Mouse (Mus musculus) v-Abl transformed pro-B cells (cell line): ENCODE data around the gene Thnsl2.

ENCODE experiments used
- in situ Hi-C, 2 experiments: fragments of 400-800 bp; cut with MboI; formaldehyde crosslinking; loops; one replicate each; pipeline ENCODE4 v1.15.1; 2025; ENCODE audit not compliant: unreplicated experiment in 2 of 2

The Thnsl2 gene

GRCm38 (mm10) chr6:71143894-71144455, at the start of gene Thnsl2:
Gene Thnsl2, minus strand, starts transcription at chr6:71144439.
- in situ Hi-C loops: loop anchor here in 1 of 2 experiments (10.0 kb wide), 1 partner anchor 261 kb away; no protein-coding TSS in a partner anchor

GRCm38 (mm10) chr6:71193151-71193740, 49.0 kb upstream of the Thnsl2 start:
- in situ Hi-C loops: no loop called here

GRCm38 (mm10) chr6:71190501-71190900, 46.3 kb upstream of the Thnsl2 start:
- in situ Hi-C loops: no loop called here

- in situ Hi-C loops: no loop called here
Observed at GRCm38 (mm10) chr6:71189578-71189977, 45.3 kb upstream of the Thnsl2 start.

GRCm38 (mm10) chr6:71184941-71185604, 40.8 kb upstream of the Thnsl2 start:
- in situ Hi-C loops: no loop called here

- in situ Hi-C loops: no loop called here
Observed at GRCm38 (mm10) chr6:71180596-71180995, 36.4 kb upstream of the Thnsl2 start.

GRCm38 (mm10) chr6:71172812-71173580, 28.8 kb upstream of the Thnsl2 start:
- in situ Hi-C loops: loop anchor here in 1 of 2 experiments (25.0 kb wide), 2 partner anchors 489 to 989 kb away; no protein-coding TSS in a partner anchor

- in situ Hi-C loops: loop anchor here (10.0 to 25.0 kb wide), 3 partner anchors 238 to 996 kb away; no protein-coding TSS in a partner anchor
Observed at GRCm38 (mm10) chr6:71166551-71167169, 22.4 kb upstream of the Thnsl2 start.

GRCm38 (mm10) chr6:71164394-71164793, 20.2 kb upstream of the Thnsl2 start:
- in situ Hi-C loops: loop anchor here (10.0 to 25.0 kb wide), 3 partner anchors 240 to 998 kb away; no protein-coding TSS in a partner anchor

GRCm38 (mm10) chr6:71162269-71162668, 18.0 kb upstream of the Thnsl2 start:
- in situ Hi-C loops: loop anchor here (10.0 to 25.0 kb wide), 3 partner anchors 243 to 1000 kb away; no protein-coding TSS in a partner anchor

GRCm38 (mm10) chr6:71161290-71161689, 17.1 kb upstream of the Thnsl2 start:
- in situ Hi-C loops: loop anchor here (10.0 to 25.0 kb wide), 3 partner anchors 244 to 1001 kb away; no protein-coding TSS in a partner anchor

- in situ Hi-C loops: loop anchor here (10.0 to 25.0 kb wide), 3 partner anchors 506 to 1088 kb away; no protein-coding TSS in a partner anchor
Observed at GRCm38 (mm10) chr6:71156674-71157326, 12.6 kb upstream of the Thnsl2 start.

- in situ Hi-C loops: loop anchor here (5.0 to 25.0 kb wide), 5 partner anchors 507 to 1090 kb away; no protein-coding TSS in a partner anchor
Observed at GRCm38 (mm10) chr6:71154861-71155260, 10.6 kb upstream of the Thnsl2 start.

- in situ Hi-C loops: loop anchor here (5.0 to 25.0 kb wide), 5 partner anchors 509 to 1091 kb away; no protein-coding TSS in a partner anchor
Observed at GRCm38 (mm10) chr6:71153486-71153885, 9.2 kb upstream of the Thnsl2 start.

- in situ Hi-C loops: loop anchor here (5.0 to 25.0 kb wide), 5 partner anchors 511 to 1094 kb away; no protein-coding TSS in a partner anchor
Observed at GRCm38 (mm10) chr6:71151098-71151497, 6.9 kb upstream of the Thnsl2 start.

- in situ Hi-C loops: loop anchor here in 1 of 2 experiments (5.0 to 10.0 kb wide), 2 partner anchors 255 to 658 kb away; no protein-coding TSS in a partner anchor
Observed at GRCm38 (mm10) chr6:71149534-71149933, 5.3 kb upstream of the Thnsl2 start.

- in situ Hi-C loops: loop anchor here in 1 of 2 experiments (5.0 to 10.0 kb wide), 2 partner anchors 256 to 659 kb away; no protein-coding TSS in a partner anchor
Observed at GRCm38 (mm10) chr6:71148336-71148735, 4.1 kb upstream of the Thnsl2 start.

- in situ Hi-C loops: loop anchor here in 1 of 2 experiments (5.0 to 10.0 kb wide), 2 partner anchors 259 to 662 kb away; no protein-coding TSS in a partner anchor
Observed at GRCm38 (mm10) chr6:71145288-71145989, 1.2 kb upstream of the Thnsl2 start.
